Mouse (Mus musculus) adrenal gland, adult 18-20 months (tissue): ENCODE data around the gene Rbm5. TPM values are rescaled to one million over a fixed set of nuclear protein-coding genes. Genes with fewer than 3 reads are reported as not detected.
A peak's percentile ranks its signal among the peaks of the same experiment; 100 is the strongest.

Experiments used
- DNase-seq, 2 experiments: peaks; one replicate each; pipeline ENCODE4 v3.0.0; 2021 to 2022; ENCODE audit warnings: low spot score in 2 of 2
- total RNA-seq, 2 experiments: library from RNA; stranded (reverse); gene quantifications; 1 replicate in 1 of 2; 2 replicates in 1 of 2; pipeline ENCODE4 v1.2.3; 2021

Gene Rbm5
- total RNA-seq, 2 experiments from 2014 or later: 115 to 118 TPM

GRCm38 (mm10) chr9:107735356-107736184 lies 35.2 kb downstream of the Rbm5 start:
- DNase-seq: no peak

- DNase-seq: no peak
These were observed 36.2 kb downstream of the Rbm5 start for GRCm38 (mm10) chr9:107734567-107734971.

GRCm38 (mm10) chr9:107729709-107730108 lies 41.1 kb downstream of the Rbm5 start:
- no peak for DNase-seq

- no peak for DNase-seq
These were observed 41.7 kb downstream of the Rbm5 start for GRCm38 (mm10) chr9:107728919-107729670.

GRCm38 (mm10) chr9:107727041-107727440 lies 43.8 kb downstream of the Rbm5 start:
- no peak for DNase-seq

- DNase-seq: no peak
These were observed 46.0 kb downstream of the Rbm5 start for GRCm38 (mm10) chr9:107724796-107725195.

- peak in 1 of 2 experiments; percentile 35 for DNase-seq
These were observed 46.8 kb downstream of the Rbm5 start for GRCm38 (mm10) chr9:107723794-107724531.

GRCm38 (mm10) chr9:107723292-107723691 lies 47.5 kb downstream of the Rbm5 start:
- DNase-seq: no peak

- no peak for DNase-seq
These were observed 51.8 kb downstream of the Rbm5 start for GRCm38 (mm10) chr9:107718781-107719540.

- DNase-seq: no peak
These were observed 53.8 kb downstream of the Rbm5 start for GRCm38 (mm10) chr9:107716951-107717350.

GRCm38 (mm10) chr9:107715632-107716031 lies 55.2 kb downstream of the Rbm5 start:
- no peak for DNase-seq

GRCm38 (mm10) chr9:107714221-107714952 lies 56.4 kb downstream of the Rbm5 start:
- DNase-seq: no peak

GRCm38 (mm10) chr9:107709697-107710483 lies 60.9 kb downstream of the Rbm5 start, which contains the start of gene Sema3f:
TSS of gene Sema3f (minus strand) at chr9:107710475.
- DNase-seq: peak; percentile 79

- DNase-seq: no peak
These were observed 61.6 kb downstream of the Rbm5 start for GRCm38 (mm10) chr9:107709096-107709696.

GRCm38 (mm10) chr9:107708439-107709095 lies 62.2 kb downstream of the Rbm5 start:
- no peak for DNase-seq

GRCm38 (mm10) chr9:107707701-107708438 lies 62.9 kb downstream of the Rbm5 start:
- DNase-seq: no peak

GRCm38 (mm10) chr9:107706781-107707211 lies 64.0 kb downstream of the Rbm5 start:
- no peak for DNase-seq
